Mouse (Mus musculus) c-Kit-positive CD71-positive TER-119-negative erythroid progenitor cells, embryonic 14.5 days (primary cell): ENCODE measurements at regions not wholly inside any gene's neighbourhood (a gene's known extent, or its start where the extent isn't known, plus 50 kb on each side); places are given as distances from the start of the nearest gene placed in this dataset.
A peak's percentile ranks its signal among the peaks of the same experiment; 100 is the strongest.

ENCODE experiments used
- DNase-seq: peaks from one replicate; pipeline ENCODE4 v3.0.0-alpha.2; 2013; ENCODE audit warnings: low read depth

DNA sequence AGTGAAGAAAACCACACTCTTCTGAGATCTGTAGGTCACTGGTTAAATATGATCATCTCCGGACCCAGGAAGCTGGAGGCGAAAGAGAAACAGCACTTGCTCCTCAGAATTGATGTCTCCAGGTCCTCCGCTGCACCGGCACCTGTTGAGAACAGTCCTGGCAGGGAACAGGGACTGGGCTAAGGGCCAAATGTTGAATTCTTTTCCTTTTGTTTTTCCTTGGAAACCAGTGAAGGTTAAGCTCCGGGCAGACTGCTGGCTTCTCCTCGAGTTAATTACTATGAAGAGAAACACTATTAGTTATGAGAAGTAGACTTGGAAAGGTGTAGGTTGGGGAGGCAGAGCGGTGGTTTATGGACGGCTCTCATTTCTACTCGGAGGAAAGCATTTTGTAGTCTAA is 242.7 kb downstream of the Rngtt start:
- no peak for DNase-seq

DNA sequence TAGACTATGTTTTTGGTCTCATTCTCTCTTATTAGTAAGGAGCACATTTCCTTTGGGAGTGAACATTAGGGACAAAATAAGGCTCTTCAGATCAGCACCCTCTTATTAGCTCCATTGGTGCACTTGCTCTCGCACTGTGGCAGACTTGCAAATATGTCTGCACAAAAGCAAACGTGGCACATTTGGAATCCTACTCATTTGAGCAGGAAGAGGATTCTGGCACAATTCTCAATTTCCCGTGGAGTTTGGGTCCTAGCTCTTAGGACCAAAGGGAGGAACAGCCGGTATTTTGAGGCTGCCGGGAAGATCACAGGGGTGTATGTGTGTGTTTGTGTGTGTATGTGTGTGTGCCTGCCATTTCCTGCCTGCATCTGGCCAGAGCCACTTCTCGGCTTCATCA is 244.5 kb downstream of the Rngtt start:
- no peak for DNase-seq

DNA sequence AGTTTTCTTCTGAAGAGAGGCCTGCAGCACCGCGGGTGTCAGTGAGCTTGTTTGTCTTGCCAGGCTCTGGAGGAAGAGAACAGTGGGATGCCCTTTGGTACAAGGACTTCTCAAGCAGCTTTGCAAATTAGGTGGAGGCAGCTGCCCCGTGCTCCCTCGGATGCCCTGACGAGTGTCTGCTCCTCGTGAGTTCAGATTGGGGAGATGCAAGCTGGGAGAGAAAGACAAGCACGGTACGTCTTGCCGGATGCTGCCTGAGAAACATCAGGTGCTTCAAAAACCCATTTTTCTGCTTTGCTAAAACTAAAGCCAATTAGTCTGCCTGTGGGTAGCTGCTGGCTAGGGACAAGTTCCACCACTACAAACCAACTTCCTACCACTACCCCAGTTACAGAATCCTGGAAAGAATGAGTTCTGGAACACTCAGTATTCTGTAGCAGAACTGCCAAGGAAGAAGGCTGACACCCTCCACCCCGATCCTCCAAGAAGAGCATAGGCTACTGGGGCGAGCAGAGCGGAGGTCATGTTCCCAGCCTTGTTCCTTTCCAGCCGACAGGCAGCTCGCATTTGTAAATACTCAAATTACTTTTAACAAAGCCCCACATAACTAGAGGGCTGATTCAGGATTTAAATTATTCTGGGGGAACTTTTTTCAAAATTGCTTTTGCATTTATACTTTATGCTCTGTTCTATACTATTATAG is 245.3 kb downstream of the Rngtt start:
- DNase-seq: no peak

DNA sequence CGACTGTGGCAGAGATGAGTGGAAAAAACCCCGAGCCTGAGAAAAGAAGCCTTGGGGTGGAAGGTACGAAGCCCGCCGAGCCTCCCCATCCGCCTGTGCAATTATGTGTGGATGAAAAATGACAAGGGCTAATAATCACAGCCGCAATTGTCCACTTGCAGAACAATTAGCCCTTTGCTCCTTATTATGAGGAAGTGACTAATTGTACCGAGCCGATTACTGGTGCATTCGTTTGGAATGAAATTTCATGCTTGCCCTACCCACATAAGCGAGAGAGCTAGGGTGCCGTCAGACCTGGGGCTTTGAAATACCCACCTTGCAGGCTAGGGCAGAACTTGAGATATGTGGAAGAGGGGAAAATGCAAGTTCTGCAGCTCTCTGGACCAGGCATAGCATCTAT is 245.9 kb downstream of the Rngtt start:
- no peak for DNase-seq

DNA sequence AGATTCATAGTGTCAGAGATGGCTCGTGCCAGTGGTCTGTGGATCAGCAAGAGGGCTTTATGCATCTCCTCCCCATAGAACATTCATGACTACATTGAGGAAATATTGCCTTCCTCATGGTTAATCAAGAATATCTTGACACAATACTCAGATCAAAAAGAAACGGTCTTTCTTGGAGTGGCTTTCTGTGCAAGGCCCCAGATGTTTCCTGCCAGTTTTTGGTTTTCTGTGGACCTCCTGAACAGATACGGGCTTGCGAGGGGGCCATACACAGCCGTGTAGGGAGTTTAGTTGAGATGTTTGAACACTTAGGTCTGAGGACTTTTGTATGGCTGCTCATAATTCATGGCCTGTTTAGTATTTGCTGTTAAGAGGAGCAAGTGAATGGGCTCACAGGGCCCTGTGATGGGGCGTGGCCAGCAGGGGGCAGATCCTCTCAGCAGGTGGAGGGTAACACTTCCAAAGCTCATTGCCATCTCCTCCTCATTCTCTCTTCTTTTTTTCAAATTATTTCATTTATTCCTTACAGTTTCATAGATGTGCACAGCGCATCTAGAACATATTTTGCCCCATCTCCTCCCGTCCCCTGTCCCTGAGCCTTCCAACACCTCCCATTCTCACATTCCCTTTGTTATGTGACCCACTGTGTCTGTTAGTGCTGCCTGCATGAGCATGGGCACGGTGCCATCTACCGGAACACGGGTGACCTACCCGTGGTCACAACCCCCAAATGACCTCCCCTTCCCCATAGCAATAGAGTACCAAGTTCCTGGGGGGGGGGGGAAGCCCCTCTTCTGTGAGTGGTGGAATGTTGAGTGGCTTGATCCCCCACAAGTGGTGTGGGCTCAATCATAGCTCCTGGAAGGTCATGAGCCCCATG is 246.8 kb downstream of the Rngtt start:
- DNase-seq: no peak

DNA sequence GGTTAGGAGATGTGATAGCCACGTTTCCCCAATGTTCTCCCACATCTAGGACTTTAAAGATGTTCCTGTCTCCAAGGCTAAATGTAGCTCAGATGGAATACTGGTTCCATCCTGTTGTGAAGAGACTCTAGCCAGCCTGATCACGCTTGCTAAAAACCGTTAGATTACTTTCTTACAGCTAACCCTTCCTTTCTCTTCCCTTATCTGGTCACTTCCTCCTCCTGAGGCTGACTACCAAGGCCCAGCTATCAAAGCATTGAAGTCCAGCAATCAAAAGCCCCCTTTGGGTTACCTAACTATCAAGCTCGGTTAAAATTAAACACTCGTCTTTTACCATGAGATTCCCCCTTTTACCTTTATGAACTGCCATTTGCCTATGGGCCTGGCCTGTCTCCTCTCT is 260.2 kb downstream of the Rngtt start:
- no peak for DNase-seq

DNA sequence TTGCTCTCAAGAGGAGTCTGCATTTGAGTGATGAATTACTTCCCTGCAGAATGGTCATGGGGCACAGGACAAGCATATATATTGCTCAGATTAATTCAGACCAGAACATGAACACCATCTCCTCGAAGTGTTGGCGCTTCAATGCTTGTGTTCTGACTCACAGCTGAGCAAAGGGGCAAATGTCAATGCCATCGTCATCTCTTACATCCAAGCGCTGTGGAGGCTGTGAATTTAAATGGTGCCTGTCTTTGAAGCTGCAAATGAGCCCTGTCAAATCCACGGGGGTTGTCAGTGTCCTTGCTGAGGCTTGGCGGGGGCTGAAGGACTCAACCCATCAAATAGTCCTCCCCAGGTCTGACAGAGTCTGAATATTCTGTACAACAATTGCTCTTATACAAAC is 261.2 kb downstream of the Rngtt start:
- no peak for DNase-seq

DNA sequence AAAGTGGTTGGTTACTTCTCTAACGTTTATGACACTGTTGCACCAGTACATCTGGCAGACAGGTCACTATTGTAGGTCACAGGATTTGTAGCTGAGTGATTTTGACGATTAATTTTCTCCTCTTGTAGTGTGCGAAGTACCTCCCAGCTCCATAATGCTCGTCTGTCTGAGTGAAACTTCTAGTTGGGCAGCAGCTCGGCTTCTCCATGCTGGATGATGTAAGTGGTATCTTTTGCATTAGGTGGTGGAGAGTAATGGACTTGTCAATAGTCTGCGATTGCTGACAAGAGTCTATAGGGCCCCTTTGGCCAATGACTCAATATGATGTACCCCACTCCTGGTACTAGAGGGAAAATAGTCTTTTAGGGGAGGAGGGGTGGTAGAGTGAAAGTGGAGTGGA is 267.5 kb downstream of the Rngtt start:
- no peak for DNase-seq

DNA sequence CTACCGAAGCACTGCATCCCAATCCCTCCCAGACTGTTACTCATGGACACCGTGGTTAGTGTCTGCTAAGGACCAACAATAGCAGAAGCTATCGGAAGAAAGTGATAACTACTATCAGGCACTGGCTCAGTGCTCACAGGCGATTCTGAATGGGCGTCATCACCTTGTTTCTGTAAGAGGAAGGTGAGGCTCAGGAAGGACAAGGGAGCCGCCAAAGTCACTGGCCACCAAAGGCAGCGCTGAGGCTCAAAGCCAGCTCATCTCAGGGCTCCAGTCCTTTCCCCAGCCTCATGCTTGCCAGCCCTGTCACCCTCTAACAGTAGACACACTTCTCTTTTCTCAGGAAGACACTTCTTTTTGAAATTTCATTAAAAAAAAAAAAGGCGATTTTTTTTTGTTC is 270.4 kb downstream of the Rngtt start:
- DNase-seq: no peak

DNA sequence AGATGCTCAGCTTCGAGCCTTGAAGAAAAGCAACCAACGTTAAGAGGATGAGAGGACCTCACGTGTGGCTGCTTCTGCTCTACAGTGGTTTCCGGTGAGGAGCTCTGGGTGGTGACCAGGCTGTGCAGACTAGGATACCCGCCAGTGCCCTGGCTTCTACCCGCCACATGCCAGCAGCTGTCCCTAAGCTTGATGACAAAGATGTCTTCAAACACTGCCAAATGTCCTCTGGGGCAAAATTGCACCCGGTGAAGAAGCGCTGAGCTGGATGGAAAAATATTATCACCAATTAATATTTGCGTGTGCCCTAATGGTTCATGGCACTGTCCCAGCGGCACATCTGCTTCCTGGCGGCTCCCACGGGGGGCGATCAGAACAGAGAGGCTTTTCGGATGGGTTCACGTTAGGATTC is 271.1 kb downstream of the Rngtt start:
- no peak for DNase-seq

DNA sequence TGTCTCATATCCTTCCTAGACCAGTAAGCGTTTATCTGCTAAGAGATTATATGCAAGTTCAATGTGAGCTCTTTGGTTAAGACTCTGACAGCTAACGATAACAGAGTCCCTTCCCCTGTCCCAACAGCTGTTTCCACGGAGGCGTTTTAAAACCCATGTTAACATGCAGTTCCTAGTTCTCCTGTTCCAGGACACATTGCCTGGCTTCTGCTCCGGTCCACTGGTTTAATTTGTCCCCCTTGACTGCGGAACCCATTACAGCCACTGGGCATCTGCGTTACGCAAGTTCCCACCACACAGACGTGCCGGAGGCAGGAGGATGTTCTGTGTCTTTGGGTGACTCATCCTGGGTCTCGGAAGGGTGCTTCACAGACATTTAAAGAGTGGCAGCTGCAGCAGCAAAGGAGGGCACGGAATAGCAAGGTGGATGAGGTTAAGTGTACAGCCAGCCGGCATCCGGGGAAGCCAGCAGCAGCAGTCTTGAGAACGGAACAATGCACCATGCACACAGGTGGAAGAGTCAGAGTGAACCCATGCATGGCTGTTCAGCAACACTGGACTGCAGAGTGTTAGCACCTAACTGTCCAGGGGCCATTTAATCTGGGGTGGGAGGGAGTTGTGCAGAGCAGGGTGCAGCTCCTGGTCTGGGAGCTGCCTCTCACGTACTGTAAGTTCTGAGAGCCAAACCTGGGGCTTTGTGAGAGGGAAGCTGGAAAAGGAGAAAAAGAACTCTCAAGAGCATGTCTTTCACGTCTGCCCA is 271.8 kb downstream of the Rngtt start:
- DNase-seq: no peak

DNA sequence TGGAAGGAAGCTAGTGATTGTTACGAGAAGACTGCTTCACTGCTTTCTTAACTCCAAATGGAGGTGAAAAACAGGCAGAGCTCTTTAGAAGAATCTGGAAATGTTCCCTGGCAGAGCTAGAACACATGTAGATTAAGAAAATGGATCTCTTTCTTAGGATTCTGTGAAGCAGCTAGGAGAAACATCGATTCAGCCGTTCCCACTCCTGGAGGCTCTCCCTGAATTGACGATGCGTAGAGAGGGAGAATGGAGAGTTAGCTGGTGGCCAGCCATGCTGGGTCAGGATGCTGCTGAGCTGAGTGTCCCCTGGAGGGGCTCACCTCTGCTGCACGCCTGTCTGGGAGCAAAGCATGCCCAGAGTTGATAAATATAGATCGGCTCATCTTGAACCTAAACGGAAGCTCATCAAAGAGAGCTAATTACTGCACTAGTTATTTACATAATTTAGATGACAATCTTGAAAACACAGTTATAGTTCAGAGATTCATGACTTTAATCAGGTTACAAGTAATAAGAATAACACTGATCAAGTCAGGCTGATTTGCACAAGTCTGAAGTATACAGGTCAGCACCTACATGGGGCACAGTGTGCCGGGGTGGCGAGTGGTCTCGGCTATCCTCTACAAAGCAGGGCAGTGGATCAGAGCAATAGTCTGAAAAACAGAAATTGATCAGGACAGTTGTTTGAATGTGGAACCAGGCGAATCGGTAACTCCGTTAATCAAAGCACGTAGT is 273.0 kb downstream of the Rngtt start:
- no peak for DNase-seq

DNA sequence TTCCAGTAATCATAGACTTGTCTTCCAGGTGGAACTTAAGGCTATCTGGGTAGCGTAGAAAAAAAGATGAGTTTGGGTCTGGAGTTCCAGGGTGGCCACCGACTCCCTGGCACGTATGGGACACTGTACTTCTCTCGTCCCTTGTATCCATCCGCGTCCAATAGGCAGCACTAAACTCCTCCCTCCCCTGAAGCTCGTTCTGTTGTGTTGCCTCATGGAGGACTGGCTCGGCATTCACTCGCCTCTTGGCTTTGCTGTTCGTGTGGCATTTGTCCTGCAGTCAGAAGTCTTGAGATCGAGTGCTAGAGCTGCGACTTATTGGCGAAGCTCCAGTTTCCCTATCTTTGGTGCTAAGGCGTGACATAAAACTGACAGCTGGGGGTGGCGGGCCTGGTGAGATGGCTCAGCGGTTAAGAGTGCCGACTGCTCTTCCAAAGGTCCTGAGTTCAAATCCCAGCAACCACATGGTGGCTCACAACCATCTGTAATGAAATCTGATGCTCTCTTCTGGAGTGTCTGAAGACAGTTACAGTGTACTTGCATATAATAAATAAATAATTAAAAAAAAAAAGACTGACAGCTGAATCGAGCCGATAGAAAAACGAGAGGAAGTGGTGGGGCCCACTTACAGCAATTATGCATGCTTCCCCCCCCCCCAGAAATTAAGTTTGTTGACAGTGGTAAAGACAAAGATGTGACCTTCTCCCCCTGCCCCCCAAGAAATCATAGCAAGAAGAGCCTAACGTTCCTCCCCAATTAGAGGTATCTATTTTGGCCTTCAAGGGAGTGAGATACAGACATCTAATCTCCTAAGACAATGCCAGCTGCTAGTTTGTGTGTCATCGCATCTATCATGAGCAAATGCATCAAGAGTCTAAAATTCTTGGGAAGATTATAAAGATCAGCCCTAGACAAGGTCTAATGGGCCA is 274.1 kb downstream of the Rngtt start:
- no peak for DNase-seq

DNA sequence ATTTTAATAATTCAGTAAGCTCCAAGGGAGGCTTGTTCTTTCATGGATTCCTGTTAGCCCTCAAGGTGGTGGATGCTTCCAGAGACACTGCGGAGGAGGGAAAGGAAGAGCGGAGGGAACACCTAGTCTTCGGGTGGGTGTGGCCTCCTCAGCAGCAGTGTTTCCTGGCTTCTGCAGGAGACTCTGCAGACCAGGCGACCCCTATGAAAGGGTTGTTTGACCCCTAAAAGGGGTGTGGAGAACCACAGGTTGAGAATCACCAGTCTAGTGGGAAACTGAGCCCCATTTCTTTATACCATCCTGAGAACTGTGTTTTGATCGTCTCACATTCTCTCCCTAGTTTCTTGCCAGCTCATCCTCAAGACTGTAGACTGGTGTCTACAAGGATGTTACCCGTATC is 275.7 kb downstream of the Rngtt start:
- DNase-seq: no peak

DNA sequence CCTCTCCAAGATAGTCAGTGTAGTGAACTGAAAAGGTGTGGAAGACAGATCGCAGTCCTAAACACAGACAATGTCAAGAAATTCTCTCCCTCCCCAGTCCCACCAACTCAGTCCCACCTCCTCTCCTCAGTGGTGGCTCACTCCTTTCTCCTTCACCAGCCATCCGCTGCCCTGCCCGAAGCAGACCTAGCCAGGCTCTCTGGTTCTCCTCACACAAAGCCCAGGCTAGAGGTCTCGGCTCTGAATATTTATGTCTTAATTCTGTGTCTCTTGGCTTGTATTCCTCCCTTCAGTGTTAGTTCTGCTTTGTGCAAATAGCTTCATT is 276.1 kb downstream of the Rngtt start:
- DNase-seq: no peak

DNA sequence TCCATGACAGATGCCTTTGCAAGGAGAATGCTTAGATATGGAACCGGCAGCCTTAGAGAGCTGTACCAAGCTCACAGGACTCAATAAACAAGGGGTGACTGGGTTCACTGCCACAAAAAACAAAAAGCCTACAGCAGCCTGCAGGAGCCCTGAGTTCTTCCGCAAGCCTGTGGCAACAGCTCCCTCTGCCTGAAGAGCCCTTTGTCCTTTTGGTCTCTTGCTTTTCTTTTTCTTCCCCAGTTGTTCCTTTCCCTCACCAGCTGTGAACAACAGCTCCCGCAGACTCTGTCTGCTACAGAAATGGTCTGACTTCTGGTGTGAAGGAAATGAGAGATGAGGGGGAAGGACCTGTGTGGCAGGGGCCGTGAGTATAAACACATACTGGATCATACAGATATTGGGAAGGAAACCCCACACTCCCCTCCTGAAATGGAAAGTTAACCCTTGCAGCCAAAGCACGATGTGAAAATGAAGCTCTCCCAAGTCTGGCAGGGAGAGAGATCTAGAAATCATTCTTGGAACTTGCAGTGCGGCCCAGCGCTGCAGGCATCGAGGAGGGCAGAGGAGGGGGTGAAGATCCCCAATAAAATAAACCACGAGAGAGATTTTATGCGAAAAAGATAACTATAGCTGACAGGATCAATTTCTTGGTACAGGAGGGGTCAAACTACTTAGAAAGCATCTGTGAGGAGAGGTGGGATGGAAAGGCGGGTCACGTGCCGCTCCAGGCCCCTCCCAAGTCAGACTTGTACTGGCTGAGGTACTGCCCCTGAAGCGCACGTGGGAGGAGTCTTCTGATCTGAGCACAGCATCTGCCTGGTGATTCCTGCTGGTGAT is 276.7 kb downstream of the Rngtt start:
- DNase-seq: peak; percentile 35

DNA sequence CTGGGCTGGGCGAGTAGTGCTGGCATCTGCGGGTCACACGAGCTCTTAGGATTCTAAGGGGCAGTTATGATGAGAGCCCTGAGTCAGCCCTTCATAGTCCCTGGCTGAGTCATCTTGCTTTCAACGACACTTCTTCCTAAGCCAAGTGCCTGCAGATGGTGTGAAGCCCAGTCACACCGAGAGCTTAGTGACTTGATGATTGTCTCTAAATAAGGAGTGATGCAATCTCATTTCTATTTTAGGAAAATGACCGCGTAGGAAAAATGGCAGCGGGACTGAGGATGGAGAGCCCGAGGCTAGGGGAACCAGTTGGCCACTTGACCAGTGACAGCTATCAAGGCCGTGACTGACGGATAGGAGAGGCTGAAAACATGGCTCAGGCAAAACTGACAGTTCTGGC is 277.6 kb downstream of the Rngtt start:
- DNase-seq: no peak

DNA sequence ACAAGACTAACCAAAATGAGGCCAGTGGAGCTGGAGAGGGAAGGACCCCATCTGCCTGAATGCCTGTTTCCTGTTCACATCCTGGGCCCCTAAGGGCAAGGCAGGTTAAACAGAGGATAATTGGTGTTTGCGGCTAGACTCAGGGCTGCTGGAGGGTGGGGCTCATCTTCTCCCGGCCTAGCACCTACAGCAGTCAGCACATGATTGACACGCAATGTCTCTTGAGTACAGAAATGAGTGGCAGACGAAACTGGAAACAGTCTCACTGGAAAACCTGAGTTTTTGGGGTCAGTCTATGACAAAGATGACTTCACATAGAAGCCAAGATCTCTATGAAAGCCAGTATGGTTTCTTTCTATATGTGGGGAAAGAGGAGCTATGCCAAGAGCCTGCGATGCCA is 278.0 kb downstream of the Rngtt start:
- no peak for DNase-seq

DNA sequence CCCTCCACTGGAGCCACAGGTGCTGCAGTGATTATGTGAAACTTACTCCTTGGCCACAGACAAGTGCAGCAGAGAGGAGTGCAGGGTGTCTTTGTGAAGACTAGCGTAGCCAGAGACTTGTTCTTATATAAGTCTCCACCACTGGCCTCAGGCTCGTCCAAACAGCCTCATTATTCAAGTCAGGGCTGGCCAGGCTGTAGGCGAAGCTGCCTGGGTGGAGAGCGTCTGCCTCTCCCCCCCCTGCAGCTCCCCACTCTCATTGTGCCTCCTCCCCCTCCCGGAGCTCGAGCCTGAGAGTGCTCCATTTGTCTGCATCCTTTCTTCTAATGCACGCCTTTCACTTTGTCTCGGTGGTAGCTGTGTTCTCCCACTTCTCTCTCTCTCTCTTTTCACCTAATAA is 279.1 kb downstream of the Rngtt start:
- DNase-seq: no peak

DNA sequence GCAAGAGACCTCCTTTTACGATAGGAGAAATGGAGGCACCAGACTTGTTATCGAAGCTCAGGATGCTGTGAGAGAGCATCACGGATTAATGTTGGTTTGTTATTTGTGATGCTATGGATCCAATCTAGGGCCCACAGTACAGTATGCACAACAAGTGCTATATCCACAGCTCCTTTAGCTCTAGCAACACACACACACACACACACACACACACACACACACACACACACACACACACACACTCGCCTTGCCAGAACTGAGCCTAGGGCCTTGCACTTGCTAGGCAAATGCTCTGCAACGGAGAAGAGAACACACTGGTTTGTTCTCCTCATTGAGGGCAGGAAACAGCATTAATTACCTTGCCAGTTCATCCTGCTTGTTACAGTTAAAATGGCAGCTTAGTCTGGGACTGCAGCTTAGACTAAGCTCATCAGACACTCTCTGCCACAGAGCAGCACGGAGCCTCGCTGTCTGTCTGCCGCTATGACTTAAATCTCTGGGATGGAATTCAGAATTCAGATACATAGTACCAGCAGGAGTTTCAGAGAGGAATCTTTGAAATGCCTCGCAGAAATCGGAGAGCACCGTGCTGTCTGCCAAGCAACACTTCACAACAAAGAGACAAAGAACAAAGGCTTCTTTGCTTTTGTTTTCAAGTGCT is 285.0 kb downstream of the Rngtt start:
- no peak for DNase-seq
